Mouse (Mus musculus): ENCODE measurements around the gene Mpp4. TPM values are rescaled to one million over a fixed set of nuclear protein-coding genes. Genes with fewer than 3 reads are reported as not detected.

Mpp4 gene
- polyA plus RNA-seq, 1 experiment from 2014 or later: 0.19 TPM

DNA sequence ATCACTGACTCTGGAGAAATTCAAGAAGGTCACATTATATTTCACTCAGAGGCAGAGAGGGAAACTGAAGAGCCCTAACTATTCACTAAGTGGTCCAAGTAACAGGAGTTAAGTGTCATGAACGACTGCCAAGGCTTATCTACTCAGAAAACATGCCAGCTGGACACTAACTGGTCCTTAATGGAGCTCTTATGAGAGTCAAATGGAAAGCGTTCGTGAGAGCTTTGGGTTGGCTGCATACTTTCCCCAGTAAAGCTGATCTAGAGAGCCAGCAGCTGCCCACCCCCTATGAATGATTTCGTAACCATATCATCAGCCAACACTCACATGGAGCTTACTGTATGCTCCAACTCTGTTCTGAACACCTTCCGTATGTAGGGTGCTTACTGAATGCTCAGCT, 28.8 kb downstream of the Mpp4 start:
- Histone ChIP-seq H3K4me2 (no peak overlapping the region), H3K4me3 (replicated peaks) (no peak overlapping the region), H3K9me3 (no peaks in the 10 kb centered on the region), H3K9ac (no peak overlapping the region), H3K36me3 (no peaks in the 10 kb centered on the region), H3K27ac (no peak overlapping the region), H3K27me3 (replicated peaks) (no peaks in the 10 kb centered on the region), H3K4me1 (no peaks in the 10 kb centered on the region)
- ATAC-seq (ENCODE audit: insufficient read depth, low FRiP score, low read depth): no peak
- WGBS: 63% methylated on average over 5 of the region's 5 CpGs

DNA sequence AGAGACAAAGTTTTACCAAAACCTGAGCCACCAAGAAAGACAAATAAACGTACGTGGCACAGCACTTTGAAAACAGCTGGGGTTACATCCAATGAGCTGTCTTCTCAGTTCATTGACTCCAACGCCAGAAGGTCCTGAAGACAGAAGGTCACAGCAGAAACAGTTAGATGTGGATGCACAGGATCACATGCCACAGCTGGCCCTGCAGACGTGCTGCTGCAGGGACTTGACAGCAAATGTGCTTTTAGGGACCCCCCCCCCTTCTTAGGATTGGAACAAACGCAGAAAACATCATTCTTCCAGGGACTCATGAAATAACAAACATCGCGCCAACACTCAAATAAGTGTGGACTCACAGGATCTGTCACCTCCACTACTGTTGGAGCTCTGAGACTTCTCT, 34.3 kb downstream of the Mpp4 start:
- Histone ChIP-seq H3K4me3 (replicated peaks) (no peak overlapping the region), H3K9me3 (no peaks in the 10 kb centered on the region), H3K36me3 (no peaks in the 10 kb centered on the region), H3K4me1 (no peaks in the 10 kb centered on the region), H3K27me3 (replicated peaks) (no peaks in the 10 kb centered on the region), H3K27ac (no peak overlapping the region), H3K4me2 (no peak overlapping the region), H3K9ac (no peak overlapping the region)
- 66% methylated on average over 7 of the region's 7 CpGs for WGBS
- no peak for ATAC-seq (ENCODE audit: insufficient read depth, low FRiP score, low read depth)

DNA sequence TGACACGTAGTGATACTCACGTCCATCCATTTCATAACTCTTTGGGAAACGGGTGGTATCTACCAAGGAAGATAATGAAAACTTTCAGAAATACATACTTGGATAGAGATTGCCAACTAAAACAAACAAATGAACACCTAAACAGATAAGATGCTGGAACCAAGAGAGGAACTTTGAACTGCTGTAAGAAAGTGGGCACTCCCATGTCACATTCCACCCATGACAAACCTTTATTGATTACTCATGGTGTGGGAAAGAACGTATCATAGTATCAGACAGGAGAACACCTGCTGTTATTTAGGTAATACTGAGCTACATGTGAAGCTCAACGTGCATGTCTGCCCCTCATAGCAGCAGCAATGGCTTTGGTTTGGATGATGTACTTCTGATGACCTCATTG, 37.6 kb downstream of the Mpp4 start:
- Histone ChIP-seq H3K4me3 (replicated peaks) (no peak overlapping the region), H3K9ac (no peak overlapping the region), H3K36me3 (no peaks in the 10 kb centered on the region), H3K9me3 (no peaks in the 10 kb centered on the region), H3K27me3 (replicated peaks) (no peaks in the 10 kb centered on the region), H3K27ac (no peak overlapping the region), H3K4me2 (no peak overlapping the region), H3K4me1 (no peaks in the 10 kb centered on the region)
- WGBS: 58% methylated on average over 5 of the region's 5 CpGs
- ATAC-seq (ENCODE audit: insufficient read depth, low FRiP score, low read depth): no peak

DNA sequence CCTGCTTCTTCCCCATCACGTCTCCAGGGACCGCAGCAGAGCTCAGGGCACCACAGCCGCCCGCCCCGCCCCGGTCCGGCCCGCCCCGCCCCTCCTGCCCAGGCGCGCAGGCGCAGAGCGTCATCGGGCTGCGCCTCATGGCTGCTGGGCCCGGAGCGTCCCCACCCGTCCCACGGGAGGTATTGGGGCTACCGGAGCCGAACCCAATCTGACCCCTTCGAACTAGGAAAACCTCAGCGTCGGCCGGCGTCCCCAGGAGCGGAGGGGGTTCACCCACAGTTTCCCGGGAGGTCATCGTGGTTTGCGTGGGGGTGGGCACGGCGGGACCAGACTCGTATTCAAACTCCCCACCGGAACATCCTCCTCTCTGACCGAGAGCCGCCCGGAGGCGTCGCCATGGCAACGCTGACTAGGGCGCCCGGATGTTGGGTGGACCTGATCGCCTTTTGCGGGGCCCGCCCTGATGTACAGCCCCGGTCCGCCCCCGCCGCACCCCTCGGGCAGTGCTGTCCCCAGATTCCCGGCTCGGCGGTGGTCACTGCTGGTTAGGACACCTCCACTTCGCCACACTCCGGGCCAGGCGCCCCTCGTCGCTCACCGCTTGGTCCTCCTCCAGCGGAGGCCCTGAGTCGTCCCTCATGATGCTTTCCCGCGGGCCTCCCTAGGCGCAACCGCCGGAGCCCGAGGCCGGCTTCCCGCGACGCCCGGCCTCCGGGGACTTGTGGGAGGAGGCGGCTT, 43.3 kb downstream of the Mpp4 start, which contains the start of gene Tmem237:
TSS of gene Tmem237 (minus strand) at position 689 of the 738 bp plus-strand sequence.
- peak; percentile 97 for ATAC-seq (ENCODE audit: insufficient read depth, low FRiP score, low read depth)
- Histone ChIP-seq H3K4me1 (no peaks in the 10 kb centered on the region), H3K36me3 (no peaks in the 10 kb centered on the region), H3K9me3 (no peaks in the 10 kb centered on the region), H3K27ac (peak within 1 kb of the TSS; percentile 81), H3K9ac (peak within 1 kb of the TSS; percentile 73), H3K27me3 (replicated peaks) (no peaks in the 10 kb centered on the region), H3K4me2 (peak within 1 kb of the TSS; percentile 78), H3K4me3 (replicated peaks) (peak within 1 kb of the TSS; percentile 77)
- WGBS: under 1% methylated on average over 72 of the region's 74 CpGs

DNA sequence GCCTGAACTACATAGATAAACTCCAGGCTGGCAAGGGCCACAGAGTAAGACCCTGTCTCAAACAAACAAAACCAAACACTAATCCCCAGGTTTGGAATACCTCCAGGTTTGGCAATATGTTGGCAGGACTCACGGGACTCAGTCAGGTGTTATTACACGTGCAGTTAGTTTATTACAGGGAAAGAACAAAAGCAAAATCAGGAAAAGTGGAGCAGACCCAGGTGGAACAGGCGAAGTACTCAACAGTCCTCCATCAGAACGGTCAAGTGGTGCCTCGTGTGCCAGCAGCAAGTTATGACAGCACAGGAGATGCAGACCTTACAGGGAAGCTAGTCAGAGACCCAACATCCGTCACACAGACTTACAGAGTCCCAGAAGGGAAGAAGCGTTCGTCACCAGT, 52.7 kb downstream of the Mpp4 start:
- H3K4me2 ChIP-seq: no peak overlapping the region
- no peak for ATAC-seq (ENCODE audit: insufficient read depth, low FRiP score, low read depth)
- H3K4me3 ChIP-seq (replicated peaks): no peak overlapping the region
- H3K27ac ChIP-seq: no peak overlapping the region
- no peaks in the 10 kb centered on the region for H3K9me3 ChIP-seq
- H3K27me3 ChIP-seq (replicated peaks): no peaks in the 10 kb centered on the region
- H3K36me3 ChIP-seq: peaks cover 4% of the 10 kb centered on the region; the same call in 1 of the 2 replicates
- WGBS: 73% methylated on average over 8 of the region's 8 CpGs
- H3K4me1 ChIP-seq: no peaks in the 10 kb centered on the region
- H3K9ac ChIP-seq: no peak overlapping the region

DNA sequence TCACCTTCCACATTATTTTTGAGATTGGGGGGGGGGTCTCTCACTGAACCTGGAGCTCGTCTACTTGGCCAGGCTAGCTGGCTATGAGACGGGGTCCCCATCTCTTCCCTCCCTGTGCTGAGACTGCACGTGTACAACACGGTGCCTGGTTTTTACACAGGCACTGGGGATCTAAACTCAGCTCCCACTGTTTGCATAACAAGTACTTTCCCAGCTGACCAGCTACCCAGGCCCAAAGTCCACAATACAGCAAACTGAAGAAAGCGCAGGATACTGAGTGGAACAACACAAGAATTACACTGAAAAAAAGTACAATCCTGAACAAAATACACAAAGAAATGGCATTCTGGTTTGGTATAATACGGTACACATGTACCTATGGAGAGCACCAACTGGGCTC, 61.1 kb downstream of the Mpp4 start:
- Histone ChIP-seq H3K4me3 (replicated peaks) (no peak overlapping the region), H3K27ac (no peak overlapping the region), H3K4me2 (no peak overlapping the region), H3K27me3 (replicated peaks) (no peaks in the 10 kb centered on the region), H3K36me3 (no peaks in the 10 kb centered on the region), H3K4me1 (no peaks in the 10 kb centered on the region), H3K9ac (no peak overlapping the region), H3K9me3 (no peaks in the 10 kb centered on the region)
- 92% methylated on average over 6 of the region's 6 CpGs for WGBS
- no peak for ATAC-seq (ENCODE audit: insufficient read depth, low FRiP score, low read depth)

DNA sequence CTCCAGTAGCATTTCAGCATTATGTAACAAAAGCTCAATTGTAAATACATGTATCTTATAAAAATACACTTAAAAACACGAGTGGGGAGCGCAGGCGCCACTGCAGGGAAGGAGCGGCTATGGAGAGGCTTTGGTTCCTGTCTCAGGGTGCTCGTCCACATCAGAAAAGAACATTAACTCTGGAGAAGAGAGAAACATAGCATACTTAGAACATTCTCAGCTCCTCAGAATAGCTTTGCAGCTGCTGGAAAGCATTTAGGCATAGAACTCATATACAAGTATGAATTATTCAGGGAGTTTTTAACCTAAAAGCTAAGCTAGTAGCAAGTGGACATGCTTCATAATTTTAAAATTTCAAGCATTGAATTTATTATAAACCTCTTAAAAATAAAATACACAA, 62.2 kb downstream of the Mpp4 start:
- ATAC-seq (ENCODE audit: insufficient read depth, low FRiP score, low read depth): no peak
- H3K4me2 ChIP-seq: no peak overlapping the region
- H3K36me3 ChIP-seq: no peaks in the 10 kb centered on the region
- no peak overlapping the region for H3K4me3 ChIP-seq (replicated peaks)
- H3K9me3 ChIP-seq: no peaks in the 10 kb centered on the region
- H3K27ac ChIP-seq: no peak overlapping the region
- 86% methylated on average over 5 of the region's 5 CpGs for WGBS
- H3K4me1 ChIP-seq: no peaks in the 10 kb centered on the region
- H3K9ac ChIP-seq: no peak overlapping the region
- no peaks in the 10 kb centered on the region for H3K27me3 ChIP-seq (replicated peaks)

DNA sequence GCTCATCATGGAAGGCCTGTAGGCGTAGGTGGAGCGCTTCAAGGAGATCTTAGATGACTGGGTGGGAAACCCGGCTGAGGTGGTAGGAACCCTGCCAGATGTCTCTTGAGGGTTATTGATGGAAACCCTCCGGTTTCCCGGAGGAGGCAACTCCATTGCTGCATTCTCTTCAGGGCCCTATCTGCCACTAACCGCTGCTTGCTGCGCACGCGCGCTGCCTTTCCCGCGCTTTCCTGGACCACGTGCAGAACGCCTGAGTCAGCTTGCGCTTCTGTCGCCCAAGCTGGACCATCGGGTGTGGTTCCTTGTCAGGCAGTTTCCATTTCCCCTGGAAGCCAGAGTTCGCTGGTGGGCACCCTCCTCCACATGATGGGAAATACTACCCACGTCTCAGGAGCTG, 68.5 kb downstream of the Mpp4 start, which contains the start of gene C2cd6:
TSS of gene C2cd6 (minus strand) at position 196 of the 400 bp plus-strand sequence.
- Histone ChIP-seq H3K27me3 (replicated peaks) (no peaks in the 10 kb centered on the region), H3K27ac (no peak within 1 kb of the TSS), H3K9ac (no peak within 1 kb of the TSS)

More for the DNA sequence above, 68.5 kb downstream of the Mpp4 start, which contains the start of gene C2cd6:
- Histone ChIP-seq H3K4me2 (no peak within 1 kb of the TSS), H3K4me3 (replicated peaks) (no peak within 1 kb of the TSS), H3K9me3 (no peaks in the 10 kb centered on the region), H3K4me1 (no peaks in the 10 kb centered on the region), H3K36me3 (no peaks in the 10 kb centered on the region)
- WGBS: 91% methylated on average over 19 of the region's 19 CpGs
- ATAC-seq (ENCODE audit: insufficient read depth, low FRiP score, low read depth): no peak

Other genes starting within 250 kb of the Mpp4 start
- 14.0 and 15.1 TPM in 2 replicates for gene Trak2, start 190.0 kb downstream of the Mpp4 start, polyA plus RNA-seq (2015; fragmentation: Nextera tagmentation; extraction: Ambion mirVana)
- gene Stradb, start 189.9 kb downstream of the Mpp4 start, polyA plus RNA-seq (2015; fragmentation: Nextera tagmentation; extraction: Ambion mirVana): 24.6 and 26.9 TPM in 2 replicates
- not detected in 2 replicates for gene C2cd6, start 68.5 kb downstream of the Mpp4 start, polyA plus RNA-seq (2015; fragmentation: Nextera tagmentation; extraction: Ambion mirVana)
- gene Tmem237, start 43.0 kb downstream of the Mpp4 start, polyA plus RNA-seq (2015; fragmentation: Nextera tagmentation; extraction: Ambion mirVana): 32.3 and 33.9 TPM in 2 replicates
- gene Als2, start 73.8 kb upstream of the Mpp4 start, polyA plus RNA-seq (2015; fragmentation: Nextera tagmentation; extraction: Ambion mirVana): 7.2 and 8.2 TPM in 2 replicates
- 0.18 and 0.35 TPM in 2 replicates for gene Cdk15, start 93.5 kb upstream of the Mpp4 start, polyA plus RNA-seq (2015; fragmentation: Nextera tagmentation; extraction: Ambion mirVana)